19 mouse cellular contexts compared by ENCODE assay signal in the genomic region with DNA sequence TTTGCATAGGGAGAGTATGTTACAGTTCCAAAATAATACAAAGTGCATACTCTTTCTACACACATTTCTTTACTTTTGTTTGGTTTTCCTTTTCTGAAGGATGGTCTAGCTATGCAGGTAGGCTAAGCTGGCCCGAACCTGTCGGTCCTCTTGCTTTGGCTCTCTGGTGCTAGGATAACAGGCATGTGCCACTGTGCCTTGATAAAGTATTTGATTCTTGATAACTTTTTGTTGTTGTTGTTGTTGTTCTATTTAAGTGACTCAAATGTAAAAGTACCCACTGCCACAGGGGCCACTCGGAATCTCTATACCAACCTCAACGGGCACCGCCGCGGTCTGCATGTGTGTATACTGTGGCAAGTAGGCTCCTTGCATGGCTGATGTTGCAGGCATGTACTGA. TPM values are rescaled to one million over a fixed set of nuclear protein-coding genes. Genes with fewer than 3 reads are reported as not detected.
"Had no signal": no experiment of that assay in that cellular context is flagged by ENCODE, and none has a peak within 500 bp of the region (broad histone marks: within the 10 kb centered on the region; RNA-seq: fewer than 3 reads in every experiment).

No protein-coding gene starts in this region.

- DNase-seq: lung, adult 2 months; lung, postnatal 10 days; lung, postnatal 36 days; retina, postnatal 1 day; right cerebral cortex, adult 18-20 months; right cerebral cortex, postnatal 25 days; right cerebral cortex, postnatal 4 days; spleen, adult 18-20 months; thymus, adult 18-20 months; thymus, postnatal 14 days; thymus, postnatal 36 days had no signal

- H3K27me3 ChIP-seq: liver, embryonic 12.5 days; midbrain, embryonic 13.5 days; neural tube, embryonic 13.5 days; neural tube, embryonic 15.5 days had no signal

- H3K4me1 ChIP-seq: liver, embryonic 12.5 days; midbrain, embryonic 10.5 days; midbrain, embryonic 13.5 days; neural tube, embryonic 13.5 days; neural tube, embryonic 15.5 days had no signal

- ATAC-seq: liver, embryonic 12.5 days; midbrain, embryonic 13.5 days; midbrain, embryonic 16.5 days had no signal

- H3K9me3 ChIP-seq: liver, embryonic 12.5 days; midbrain, embryonic 10.5 days; midbrain, embryonic 13.5 days; neural tube, embryonic 13.5 days; neural tube, embryonic 15.5 days had no signal

- H3K4me2 ChIP-seq: liver, embryonic 12.5 days; midbrain, embryonic 13.5 days; neural tube, embryonic 13.5 days; neural tube, embryonic 15.5 days had no signal

- H3K9ac ChIP-seq: liver, embryonic 12.5 days; liver, embryonic 14.5 days; midbrain, embryonic 13.5 days; neural tube, embryonic 13.5 days; neural tube, embryonic 15.5 days had no signal

- H3K4me3 ChIP-seq: liver, embryonic 12.5 days; midbrain, embryonic 10.5 days; midbrain, embryonic 13.5 days; myocyte; neural tube, embryonic 13.5 days; neural tube, embryonic 15.5 days had no signal

- H3K27ac ChIP-seq: liver, embryonic 12.5 days; liver, embryonic 14.5 days; midbrain, embryonic 10.5 days; midbrain, embryonic 13.5 days; neural tube, embryonic 13.5 days had no signal

RNA-seq across cellular contexts. Expression of gene Itgb6, which starts 32.7 kb away (rescaled TPM):
- polyA plus RNA-seq: midbrain, embryonic 13.5 days; midbrain, embryonic 16.5 days had no signal
